15 mouse cellular contexts compared by ENCODE assay signal in the genomic region with DNA sequence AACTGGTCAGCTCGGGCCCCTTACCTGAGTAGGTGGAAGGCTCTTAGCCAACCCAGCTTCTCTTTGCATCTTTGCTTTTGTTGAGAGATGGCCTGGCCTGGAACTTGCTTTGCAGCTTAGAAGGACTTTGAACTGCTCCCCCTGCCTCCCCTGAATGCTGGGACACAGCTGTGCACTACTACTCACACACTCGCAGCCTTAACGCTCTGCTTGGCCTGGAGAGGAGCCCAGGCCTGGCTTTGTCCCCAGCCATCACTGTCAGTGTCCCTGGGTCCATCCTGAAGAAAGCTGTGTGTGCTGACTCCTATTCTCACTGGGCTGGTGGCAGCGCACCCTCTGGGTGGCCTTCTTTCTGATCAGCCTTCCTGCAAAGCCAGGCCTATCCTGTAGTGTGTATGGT. TPM values are rescaled to one million over a fixed set of nuclear protein-coding genes. Genes with fewer than 3 reads are reported as not detected.
DNase-seq lines count a peak whose midpoint lies in the region; ATAC-seq lines count a peak whose summit lies in the region.
"Had no signal": no experiment of that assay in that cellular context is flagged by ENCODE, and none has a peak within 500 bp of the region (broad histone marks: within the 10 kb centered on the region; RNA-seq: fewer than 3 reads in every experiment).

No protein-coding gene starts in this region.

- DNase-seq in gastrocnemius, postnatal 14 days = peak; percentile 48
- no peak for DNase-seq in gastrocnemius, postnatal 36 days
- DNase-seq in kidney, adult 18-20 months = peak; percentile 61
- DNase-seq in adipocyte (ENCODE audit: low spot score) = peak; percentile 59
- peak; percentile 61 to 82 for DNase-seq in kidney, postnatal 25 days
- DNase-seq in layer of hippocampus, postnatal 10 days (ENCODE audit: low spot score in 2 of 2) = no peak
- no peak for DNase-seq in ovary, postnatal 10 days (ENCODE audit: low spot score)
- DNase-seq: adrenal gland, postnatal 10 days; cerebellum, adult 9-11 months; thymus, adult 2 months had no signal

- ATAC-seq in kidney, embryonic 16.5 days (ENCODE audit: low FRiP score, low TSS enrichment) = no peak

- WGBS in kidney, embryonic 16.5 days = 67% methylated on average over 4 of the region's 4 CpGs

- peaks cover 24% of the 10 kb centered on the region; the same call in 1 of the 2 replicates for H3K4me1 ChIP-seq in kidney, embryonic 16.5 days (ENCODE audit: insufficient read depth, low read length)

- intact Hi-C loops in gastrocnemius, postnatal 14 days (cut with DNase I; ENCODE audit: low total_unique reads) = no loop called here
- intact Hi-C loops in gastrocnemius, postnatal 36 days (cut with DNase I) = no loop called here

- H3K4me2 ChIP-seq in kidney, embryonic 16.5 days (replicated peaks; ENCODE audit: low read depth, low read length) = no peak overlapping the region
- H3K4me2 ChIP-seq: hindbrain, embryonic 13.5 days; liver, embryonic 15.5 days had no signal

- H3K27me3 ChIP-seq in kidney, embryonic 16.5 days (ENCODE audit: insufficient read depth, low read length) = no peaks in the 10 kb centered on the region
- H3K27me3 ChIP-seq: hindbrain, embryonic 13.5 days; liver, embryonic 15.5 days had no signal

- no peaks in the 10 kb centered on the region for H3K36me3 ChIP-seq in kidney, embryonic 16.5 days (ENCODE audit: insufficient read depth, low read length)
- H3K36me3 ChIP-seq: hindbrain, embryonic 13.5 days; liver, embryonic 15.5 days; midbrain, embryonic 10.5 days had no signal

- H3K4me3 ChIP-seq in kidney, embryonic 16.5 days (ENCODE audit: low read length) = no peak overlapping the region
- H3K4me3 ChIP-seq: hindbrain, embryonic 13.5 days; layer of hippocampus, adult 2 months; liver, embryonic 15.5 days; midbrain, embryonic 10.5 days had no signal

- no peak overlapping the region for H3K9ac ChIP-seq in kidney, embryonic 16.5 days (replicated peaks; ENCODE audit: low read length)
- H3K9ac ChIP-seq: hindbrain, embryonic 13.5 days; liver, embryonic 15.5 days had no signal

- H3K27ac ChIP-seq in kidney, embryonic 16.5 days (ENCODE audit: low read length) = no peak overlapping the region
- H3K27ac ChIP-seq: hindbrain, embryonic 13.5 days; layer of hippocampus, adult 2 months; liver, embryonic 15.5 days; midbrain, embryonic 10.5 days had no signal

- H3K9me3 ChIP-seq in kidney, embryonic 16.5 days (ENCODE audit: low read length) = no peaks in the 10 kb centered on the region
- H3K9me3 ChIP-seq: hindbrain, embryonic 13.5 days; liver, embryonic 15.5 days; midbrain, embryonic 10.5 days had no signal

RNA-seq across cellular contexts. Expression of a gene that starts 11.0 kb away (rescaled TPM):
- 10 to 100 TPM; 16.5 to 17.7 TPM for total RNA-seq in gastrocnemius, postnatal 14 days (2021)
- 10 to 100 TPM; 14.8 to 16.0 TPM for total RNA-seq in gastrocnemius, postnatal 36 days (2021)
- 59.9 and 72.7 TPM in 2 replicates for polyA plus RNA-seq in kidney, embryonic 16.5 days (2015; fragmentation: Nextera tagmentation; extraction: Ambion mirVana)
- total RNA-seq in layer of hippocampus, postnatal 10 days (2021) = 10 to 100 TPM; 31.0 to 31.1 TPM

RNA-seq across cellular contexts. Expression of a gene that starts 11.6 kb away (rescaled TPM):
- 10 to 100 TPM; 13.9 to 14.6 TPM for total RNA-seq in gastrocnemius, postnatal 14 days (2021)
- total RNA-seq in gastrocnemius, postnatal 36 days (2021) = 10 to 100 TPM in 1 of 2 experiments, 1 to 10 TPM in 1; 7.8 to 13.0 TPM
- polyA plus RNA-seq in kidney, embryonic 16.5 days (2015; fragmentation: Nextera tagmentation; extraction: Ambion mirVana) = 14.5 and 15.0 TPM in 2 replicates
- total RNA-seq in layer of hippocampus, postnatal 10 days (2021) = 10 to 100 TPM; 40.2 to 46.0 TPM

Comparison
In these comparisons a context has a peak if more than half of its experiments do, and no peak if none do; other contexts are left out.
1. DNase-seq: peak in gastrocnemius, postnatal 14 days (single experiment), kidney, adult 18-20 months (single experiment), adipocyte (single experiment) and kidney, postnatal 25 days (2 of 2); none in gastrocnemius, postnatal 36 days (0 of 2), layer of hippocampus, postnatal 10 days (0 of 2) and ovary, postnatal 10 days (single experiment).